Mouse (Mus musculus): ENCODE measurements at regions not wholly inside any gene's neighbourhood (a gene's known extent, or its start where the extent isn't known, plus 50 kb on each side); places are given as distances from the start of the nearest gene placed in this dataset.

- H3K27me3 ChIP-seq (ENCODE audit: control insufficient read depth, insufficient read depth, low read length) = no peaks in the 10 kb centered on the region
- no peaks in the 10 kb centered on the region for H3K36me3 ChIP-seq (replicated peaks; ENCODE audit: control insufficient read depth, insufficient read depth, low read depth)
- no peak overlapping the region for H3K27ac ChIP-seq
- no peak overlapping the region for H3K4me3 ChIP-seq (ENCODE audit: insufficient read depth in 1 of 2, low read depth in 2 of 2, low read length in 2 of 2)
- no peak for DNase-seq (ENCODE audit: low read depth in 3 of 3, low spot score in 3 of 3)
- no peak for ATAC-seq (ENCODE audit: insufficient read depth)
- TF ChIP-seq EP300 (IDR thresholded peaks at IDR 0.05; ENCODE audit: low read depth) = no peak
- no peak for TF ChIP-seq CTCF (IDR thresholded peaks at IDR 0.05; ENCODE audit: low read depth)
- 44% methylated on average over 2 of the region's 2 CpGs for WGBS (ENCODE audit: insufficient replicate concordance)
- H3K9ac ChIP-seq (replicated peaks) = no peak overlapping the region
- H3K9me3 ChIP-seq (ENCODE audit: control insufficient read depth, low read length) = no peaks in the 10 kb centered on the region
- H3K4me1 ChIP-seq (replicated peaks; ENCODE audit: control insufficient read depth in 2 of 2, insufficient read depth in 2 of 2, low read length in 1 of 2) = no peaks in the 10 kb centered on the region
- no peak overlapping the region for H3K4me2 ChIP-seq (ENCODE audit: low read depth)
Measured at GRCm38 (mm10) chr5:97204337-97204736, 92.9 kb upstream of the Paqr3 start.

GRCm38 (mm10) chr5:97203646-97204045 is 92.2 kb upstream of the Paqr3 start:
- Histone ChIP-seq H3K27ac (no peak overlapping the region), H3K9me3 (ENCODE audit: control insufficient read depth, low read length) (no peaks in the 10 kb centered on the region), H3K36me3 (replicated peaks; ENCODE audit: control insufficient read depth, insufficient read depth, low read depth) (no peaks in the 10 kb centered on the region), H3K4me2 (ENCODE audit: low read depth) (no peak overlapping the region), H3K27me3 (ENCODE audit: control insufficient read depth, insufficient read depth, low read length) (no peaks in the 10 kb centered on the region), H3K4me3 (ENCODE audit: insufficient read depth in 1 of 2, low read depth in 2 of 2, low read length in 2 of 2) (no peak overlapping the region), H3K4me1 (replicated peaks; ENCODE audit: control insufficient read depth in 2 of 2, insufficient read depth in 2 of 2, low read length in 1 of 2) (no peaks in the 10 kb centered on the region), H3K9ac (replicated peaks) (no peak overlapping the region)
- TF ChIP-seq EP300 (IDR thresholded peaks at IDR 0.05; ENCODE audit: low read depth) = no peak
- TF ChIP-seq CTCF (IDR thresholded peaks at IDR 0.05; ENCODE audit: low read depth) = no peak
- DNase-seq (ENCODE audit: low read depth in 3 of 3, low spot score in 3 of 3) = no peak
- WGBS (ENCODE audit: insufficient replicate concordance) = 74% methylated on average over 1 of the region's 1 CpGs
- no peak for ATAC-seq (ENCODE audit: insufficient read depth)

- ATAC-seq (ENCODE audit: insufficient read depth) = no peak
- H3K4me1 ChIP-seq (replicated peaks; ENCODE audit: control insufficient read depth in 2 of 2, insufficient read depth in 2 of 2, low read length in 1 of 2) = no peaks in the 10 kb centered on the region
- no peak overlapping the region for H3K4me3 ChIP-seq (ENCODE audit: insufficient read depth in 1 of 2, low read depth in 2 of 2, low read length in 2 of 2)
- 45% methylated on average over 3 of the region's 3 CpGs for WGBS (ENCODE audit: insufficient replicate concordance)
- H3K36me3 ChIP-seq (replicated peaks; ENCODE audit: control insufficient read depth, insufficient read depth, low read depth) = no peaks in the 10 kb centered on the region
- H3K27ac ChIP-seq = no peak overlapping the region
- TF ChIP-seq CTCF (IDR thresholded peaks at IDR 0.05; ENCODE audit: low read depth) (no peak), EP300 (IDR thresholded peaks at IDR 0.05; ENCODE audit: low read depth) (no peak)
- no peak for DNase-seq (ENCODE audit: low read depth in 3 of 3, low spot score in 3 of 3)
- no peaks in the 10 kb centered on the region for H3K9me3 ChIP-seq (ENCODE audit: control insufficient read depth, low read length)
- no peaks in the 10 kb centered on the region for H3K27me3 ChIP-seq (ENCODE audit: control insufficient read depth, insufficient read depth, low read length)
- no peak overlapping the region for H3K4me2 ChIP-seq (ENCODE audit: low read depth)
- H3K9ac ChIP-seq (replicated peaks) = no peak overlapping the region
Measured at GRCm38 (mm10) chr5:97202557-97202956, 91.2 kb upstream of the Paqr3 start.

- no peak overlapping the region for H3K9ac ChIP-seq (replicated peaks)
- no peaks in the 10 kb centered on the region for H3K36me3 ChIP-seq (replicated peaks; ENCODE audit: control insufficient read depth, insufficient read depth, low read depth)
- H3K27me3 ChIP-seq (ENCODE audit: control insufficient read depth, insufficient read depth, low read length) = no peaks in the 10 kb centered on the region
- WGBS (ENCODE audit: insufficient replicate concordance) = 56% methylated on average over 4 of the region's 4 CpGs
- DNase-seq (ENCODE audit: low read depth in 3 of 3, low spot score in 3 of 3) = no peak
- TF ChIP-seq EP300 (IDR thresholded peaks at IDR 0.05; ENCODE audit: low read depth) (no peak), CTCF (IDR thresholded peaks at IDR 0.05; ENCODE audit: low read depth) (no peak)
- no peak for ATAC-seq (ENCODE audit: insufficient read depth)
- no peaks in the 10 kb centered on the region for H3K9me3 ChIP-seq (ENCODE audit: control insufficient read depth, low read length)
- no peak overlapping the region for H3K27ac ChIP-seq
- H3K4me3 ChIP-seq (ENCODE audit: insufficient read depth in 1 of 2, low read depth in 2 of 2, low read length in 2 of 2) = no peak overlapping the region
- no peak overlapping the region for H3K4me2 ChIP-seq (ENCODE audit: low read depth)
- H3K4me1 ChIP-seq (replicated peaks; ENCODE audit: control insufficient read depth in 2 of 2, insufficient read depth in 2 of 2, low read length in 1 of 2) = no peaks in the 10 kb centered on the region
Measured at GRCm38 (mm10) chr5:97200655-97201054, 89.3 kb upstream of the Paqr3 start.

GRCm38 (mm10) chr5:97195281-97195660 is 83.9 kb upstream of the Paqr3 start:
- 69% methylated on average over 10 of the region's 10 CpGs for WGBS (ENCODE audit: insufficient replicate concordance)
- H3K9me3 ChIP-seq (ENCODE audit: control insufficient read depth, low read length) = no peaks in the 10 kb centered on the region
- ATAC-seq (ENCODE audit: insufficient read depth) (no peak), DNase-seq (ENCODE audit: low read depth in 3 of 3, low spot score in 3 of 3) (no peak)
- H3K27me3 ChIP-seq (ENCODE audit: control insufficient read depth, insufficient read depth, low read length) = no peaks in the 10 kb centered on the region
- H3K4me3 ChIP-seq (ENCODE audit: insufficient read depth in 1 of 2, low read depth in 2 of 2, low read length in 2 of 2) = no peak overlapping the region
- H3K36me3 ChIP-seq (replicated peaks; ENCODE audit: control insufficient read depth, insufficient read depth, low read depth) = no peaks in the 10 kb centered on the region
- H3K27ac ChIP-seq = no peak overlapping the region
- H3K4me2 ChIP-seq (ENCODE audit: low read depth) = no peak overlapping the region
- H3K4me1 ChIP-seq (replicated peaks; ENCODE audit: control insufficient read depth in 2 of 2, insufficient read depth in 2 of 2, low read length in 1 of 2) = no peaks in the 10 kb centered on the region
- TF ChIP-seq CTCF (IDR thresholded peaks at IDR 0.05; ENCODE audit: low read depth) = no peak
- no peak for TF ChIP-seq EP300 (IDR thresholded peaks at IDR 0.05; ENCODE audit: low read depth)
- H3K9ac ChIP-seq (replicated peaks) = no peak overlapping the region
